Mouse (Mus musculus) megakaryocyte, embryonic 14.5 days (primary cell): ENCODE data around the gene Alox8.

Experiments used
- FLI1 ChIP-seq: IDR thresholded peaks from 2 replicates; pipeline ENCODE4 v1.6.1; 2012; ENCODE audit warnings: low read length, inconsistent platforms, mixed read lengths
- GATA1 ChIP-seq: IDR thresholded peaks from 3 replicates; pipeline ENCODE4 v1.6.1; 2012; ENCODE audit warnings: mixed read lengths, low read length, inconsistent platforms, borderline replicate concordance

- TF ChIP-seq GATA1 (no peak), FLI1 (no peak)
These were observed 5.0 kb upstream of the Alox8 start for GRCm38 (mm10) chr11:69202469-69203230.
